In the genomic region with DNA sequence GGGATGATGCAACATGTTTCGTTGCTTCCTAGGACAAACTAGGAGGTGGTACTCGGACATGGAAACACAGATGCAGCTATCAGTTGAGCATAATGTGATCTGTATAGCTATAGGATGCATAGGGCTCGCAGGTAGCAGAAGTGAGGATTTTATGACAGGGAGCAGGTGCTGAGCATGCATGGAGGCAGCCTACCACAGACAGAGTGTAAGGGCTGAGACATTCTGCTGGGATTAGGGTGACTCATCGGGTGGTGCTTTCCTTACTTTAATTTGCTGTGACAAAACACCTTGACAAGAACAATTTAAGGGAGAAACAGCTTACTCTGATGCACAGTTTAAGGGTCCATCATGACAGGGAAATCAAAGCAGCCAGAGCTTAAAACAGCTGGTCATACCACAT, we compare ENCODE assay signal across 31 mouse cellular contexts.
"Had no signal": no experiment of that assay in that cellular context is flagged by ENCODE, and none has a peak within 500 bp of the region (broad histone marks: within the 10 kb centered on the region; RNA-seq: fewer than 3 reads in every experiment).

No protein-coding gene starts in this region.

- H3K4me2 ChIP-seq: limb, embryonic 12.5 days; limb, embryonic 13.5 days; limb, embryonic 15.5 days; liver, embryonic 11.5 days; liver, embryonic 12.5 days; liver, embryonic 13.5 days; liver, embryonic 15.5 days; lung, embryonic 14.5 days; lung, embryonic 15.5 days; midbrain, embryonic 11.5 days; midbrain, embryonic 12.5 days; midbrain, embryonic 13.5 days; midbrain, embryonic 15.5 days had no signal

- DNase-seq: left cerebral cortex, postnatal 4 days; liver; liver, embryonic 13.5 days; liver, postnatal 0 days; lung, adult 18-20 months; lung, adult 2 months; lung, embryonic 14.5 days; lung, postnatal 10 days; lung, postnatal 14 days; lung, postnatal 36 days; lung, postnatal 4 days; midbrain, embryonic 14.5 days had no signal

- H3K27ac ChIP-seq: limb, embryonic 10.5 days; limb, embryonic 12.5 days; limb, embryonic 13.5 days; limb, embryonic 15.5 days; liver, embryonic 12.5 days; liver, embryonic 13.5 days; liver, embryonic 14.5 days; liver, embryonic 15.5 days; lung, embryonic 15.5 days; macrophage; midbrain, embryonic 10.5 days; midbrain, embryonic 12.5 days; midbrain, embryonic 13.5 days; midbrain, embryonic 15.5 days had no signal

- H3K27me3 ChIP-seq: limb, embryonic 12.5 days; limb, embryonic 13.5 days; limb, embryonic 15.5 days; liver, embryonic 12.5 days; liver, embryonic 13.5 days; liver, embryonic 15.5 days; lung, embryonic 15.5 days; megakaryocyte, embryonic 14.5 days; midbrain, embryonic 12.5 days; midbrain, embryonic 13.5 days; midbrain, embryonic 15.5 days had no signal

- H3K36me3 ChIP-seq: limb, embryonic 10.5 days; limb, embryonic 12.5 days; limb, embryonic 13.5 days; limb, embryonic 15.5 days; liver, embryonic 12.5 days; liver, embryonic 13.5 days; liver, embryonic 15.5 days; lung, embryonic 15.5 days; midbrain, embryonic 10.5 days; midbrain, embryonic 12.5 days; midbrain, embryonic 13.5 days; midbrain, embryonic 15.5 days had no signal

- H3K9ac ChIP-seq: limb, embryonic 12.5 days; limb, embryonic 13.5 days; limb, embryonic 15.5 days; liver, embryonic 12.5 days; liver, embryonic 13.5 days; liver, embryonic 14.5 days; liver, embryonic 15.5 days; liver, postnatal 0 days; lung, embryonic 14.5 days; lung, embryonic 15.5 days; midbrain, embryonic 12.5 days; midbrain, embryonic 13.5 days; midbrain, embryonic 15.5 days had no signal

- H3K4me1 ChIP-seq: limb, embryonic 10.5 days; limb, embryonic 12.5 days; limb, embryonic 13.5 days; limb, embryonic 15.5 days; liver, embryonic 12.5 days; liver, embryonic 13.5 days; liver, embryonic 15.5 days; lung, embryonic 15.5 days; megakaryocyte, embryonic 14.5 days; midbrain, embryonic 10.5 days; midbrain, embryonic 12.5 days; midbrain, embryonic 13.5 days; midbrain, embryonic 15.5 days had no signal

- H3K9me3 ChIP-seq: limb, embryonic 10.5 days; limb, embryonic 12.5 days; limb, embryonic 13.5 days; limb, embryonic 15.5 days; liver, embryonic 12.5 days; liver, embryonic 13.5 days; liver, embryonic 15.5 days; lung, embryonic 15.5 days; midbrain, embryonic 10.5 days; midbrain, embryonic 12.5 days; midbrain, embryonic 13.5 days; midbrain, embryonic 15.5 days had no signal

- H3K4me3 ChIP-seq: limb, embryonic 10.5 days; limb, embryonic 12.5 days; limb, embryonic 13.5 days; limb, embryonic 15.5 days; liver, embryonic 12.5 days; liver, embryonic 13.5 days; liver, embryonic 15.5 days; lung, embryonic 15.5 days; megakaryocyte, embryonic 14.5 days; midbrain, embryonic 10.5 days; midbrain, embryonic 12.5 days; midbrain, embryonic 13.5 days; midbrain, embryonic 15.5 days; myocyte had no signal

- ATAC-seq: liver, embryonic 12.5 days; liver, postnatal 0 days; lung, postnatal 0 days; midbrain, embryonic 13.5 days; midbrain, embryonic 15.5 days; midbrain, embryonic 16.5 days had no signal
